Mouse (Mus musculus) hindbrain, postnatal 0 days (tissue): ENCODE results near the gene Ssr3. TPM values are rescaled to one million over a fixed set of nuclear protein-coding genes. Genes with fewer than 3 reads are reported as not detected.

Source experiments
- ATAC-seq: fragments of 200-750 bp; cut with Nextera tagmentation; 2 replicates; pipeline ENCODE4 v1.8.0; 2017; ENCODE audit warnings: mild to moderate bottlenecking, moderate TSS enrichment, moderate library complexity
- DNase-seq: peaks from one replicate; pipeline ENCODE4 v3.0.0-alpha.2; 2015; ENCODE audit warnings: low spot score
- H3K27ac ChIP-seq: fragments of 300-500 bp; sonication (generic); 2 replicates; pipeline ENCODE4 v1.5.1; 2014; ENCODE audit warnings: mild to moderate bottlenecking
- H3K27me3 ChIP-seq: fragments of 300-500 bp; sonication (generic); 2 replicates; pipeline ENCODE4 v1.6.1; 2014; ENCODE audit warnings: low read length, mixed read lengths; ENCODE audit not compliant: insufficient read depth
- H3K36me3 ChIP-seq: fragments of 300-500 bp; sonication (generic); 2 replicates; pipeline ENCODE4 v1.6.1; 2014; ENCODE audit warnings: low read length, mixed read lengths; ENCODE audit not compliant: insufficient read depth
- H3K4me1 ChIP-seq: fragments of 300-500 bp; sonication (generic); 2 replicates; pipeline ENCODE4 v1.6.1; 2014; ENCODE audit warnings: antibody characterized with exemption, low read length, mixed read lengths; ENCODE audit not compliant: insufficient read depth
- H3K4me2 ChIP-seq: fragments of 300-500 bp; sonication (generic); 2 replicates; pipeline ENCODE4 v1.6.1; 2014; ENCODE audit warnings: low read depth, mild to moderate bottlenecking, low read length, moderate library complexity, mixed read lengths
- H3K4me3 ChIP-seq: fragments of 300-500 bp; sonication (generic); 2 replicates; pipeline ENCODE4 v1.5.1; 2014; ENCODE audit warnings: low read length
- H3K9ac ChIP-seq: fragments of 300-500 bp; sonication (generic); replicated peaks from 2 replicates; pipeline ENCODE4 v1.6.1; 2014; ENCODE audit warnings: mild to moderate bottlenecking, low read length, moderate library complexity, mixed read lengths
- H3K9me3 ChIP-seq: fragments of 300-500 bp; sonication (generic); 2 replicates; pipeline ENCODE4 v1.6.1; 2016; ENCODE audit warnings: low read length, mixed read lengths
- CTCF ChIP-seq: IDR thresholded peaks from 2 replicates; pipeline ENCODE4 v1.5.1; 2016; ENCODE audit warnings: antibody characterized with exemption, control low read depth, low read depth
- WGBS: fragments of 180-500 bp; shearing (Covaris S2); extraction: QIAGEN DNeasy Blood & Tissue Kit; methylation state at CpG from one replicate; pipeline ENCODE4 v1.1.7; 2014; 5-methylcytosine and 5-hydroxymethylcytosine counted together
- polyA plus RNA-seq: library from polyadenylated mRNA; unstranded; fragments of >200 nt; fragmentation: Nextera tagmentation; extraction: Ambion mirVana; gene quantifications from 2 replicates; pipeline ENCODE4 v1.2.1, GENCODE M21; 2015
- total RNA-seq: library from RNA; depleted of rRNA; stranded (reverse); fragments of >200 nt; gene quantifications from 2 replicates; pipeline ENCODE4 v1.2.3, GENCODE M21; 2014; rRNA removed

Ssr3 gene
- total and polyA plus RNA-seq, 2 experiments from 2014 or later = 136 to 154 TPM

DNA sequence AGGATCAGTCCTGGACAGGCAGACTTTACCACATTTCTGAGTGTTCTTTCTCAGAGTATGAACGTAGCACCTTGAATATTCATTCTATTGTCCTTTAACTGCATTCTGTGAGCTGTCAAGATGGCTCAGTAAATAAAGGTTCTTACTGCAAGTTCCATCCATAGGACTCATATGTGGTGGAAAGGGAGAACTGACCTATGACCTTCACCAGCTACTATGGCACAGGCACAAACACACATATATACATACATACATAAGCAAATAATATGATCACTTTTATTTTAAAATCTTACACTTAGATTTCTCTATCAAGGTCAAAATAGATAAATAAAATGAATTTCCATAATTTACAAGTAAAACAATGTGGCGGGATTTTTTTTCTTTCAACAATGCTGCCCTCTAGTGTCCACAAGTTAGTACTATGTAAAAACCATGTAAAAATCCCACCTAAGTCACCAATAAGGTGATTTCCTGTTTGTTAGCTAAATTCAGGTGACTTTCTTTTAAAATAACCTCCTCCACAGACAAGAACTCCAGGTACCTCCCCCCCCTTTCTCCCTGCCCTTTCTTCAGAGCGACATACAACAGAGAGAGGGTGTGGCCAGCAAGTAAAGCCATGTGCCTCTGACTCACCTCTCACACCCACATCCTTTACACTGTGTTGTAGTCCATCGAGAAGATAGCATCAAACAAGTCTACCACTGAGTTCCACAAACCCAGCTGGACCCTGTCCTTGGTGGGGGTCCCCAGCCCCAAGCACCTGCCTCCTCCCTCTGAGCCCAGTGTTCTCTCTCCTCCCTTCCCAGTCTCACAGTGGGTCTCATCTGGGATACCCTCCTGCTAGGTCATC, 39.9 kb downstream of the Ssr3 start:
- H3K4me1 ChIP-seq = no peaks in the 10 kb centered on the region
- no peak overlapping the region for H3K9ac ChIP-seq
- no peaks in the 10 kb centered on the region for H3K27me3 ChIP-seq
- ATAC-seq (peak; percentile 39), DNase-seq (peak; percentile 77)
- H3K9me3 ChIP-seq = no peaks in the 10 kb centered on the region
- no peak overlapping the region for H3K4me3 ChIP-seq
- no peak overlapping the region for H3K4me2 ChIP-seq
- H3K36me3 ChIP-seq = no peaks in the 10 kb centered on the region
- 34% methylated on average over 4 of the region's 4 CpGs for WGBS
- peak; percentile 58 for TF ChIP-seq CTCF
- no peak overlapping the region for H3K27ac ChIP-seq

DNA sequence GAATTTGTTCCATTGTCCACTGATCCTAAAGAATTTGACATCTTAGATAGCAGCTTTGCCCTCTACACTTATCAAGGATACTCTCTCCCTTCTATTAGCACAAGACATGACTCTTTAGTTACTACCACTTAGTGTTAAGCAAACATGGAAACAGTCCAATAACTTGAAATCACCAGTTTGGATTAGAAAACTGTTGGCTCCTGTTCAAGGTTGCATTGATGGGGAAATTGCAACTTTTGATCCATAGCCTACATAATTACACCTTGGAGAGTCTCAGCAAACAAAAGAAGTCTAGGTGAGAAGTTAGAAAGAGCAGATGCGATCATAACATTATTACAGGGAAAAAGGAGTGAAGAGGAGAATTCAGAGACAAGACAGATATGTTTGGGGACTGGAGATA, 46.2 kb downstream of the Ssr3 start:
- no peaks in the 10 kb centered on the region for H3K9me3 ChIP-seq
- no peak for TF ChIP-seq CTCF
- ATAC-seq = no peak
- H3K4me3 ChIP-seq = no peak overlapping the region
- no peaks in the 10 kb centered on the region for H3K36me3 ChIP-seq
- H3K4me1 ChIP-seq = no peaks in the 10 kb centered on the region
- no peak overlapping the region for H3K27ac ChIP-seq
- no peak for DNase-seq
- 97% methylated on average over 1 of the region's 1 CpGs for WGBS
- no peak overlapping the region for H3K4me2 ChIP-seq
- H3K9ac ChIP-seq = no peak overlapping the region
- no peaks in the 10 kb centered on the region for H3K27me3 ChIP-seq

DNA sequence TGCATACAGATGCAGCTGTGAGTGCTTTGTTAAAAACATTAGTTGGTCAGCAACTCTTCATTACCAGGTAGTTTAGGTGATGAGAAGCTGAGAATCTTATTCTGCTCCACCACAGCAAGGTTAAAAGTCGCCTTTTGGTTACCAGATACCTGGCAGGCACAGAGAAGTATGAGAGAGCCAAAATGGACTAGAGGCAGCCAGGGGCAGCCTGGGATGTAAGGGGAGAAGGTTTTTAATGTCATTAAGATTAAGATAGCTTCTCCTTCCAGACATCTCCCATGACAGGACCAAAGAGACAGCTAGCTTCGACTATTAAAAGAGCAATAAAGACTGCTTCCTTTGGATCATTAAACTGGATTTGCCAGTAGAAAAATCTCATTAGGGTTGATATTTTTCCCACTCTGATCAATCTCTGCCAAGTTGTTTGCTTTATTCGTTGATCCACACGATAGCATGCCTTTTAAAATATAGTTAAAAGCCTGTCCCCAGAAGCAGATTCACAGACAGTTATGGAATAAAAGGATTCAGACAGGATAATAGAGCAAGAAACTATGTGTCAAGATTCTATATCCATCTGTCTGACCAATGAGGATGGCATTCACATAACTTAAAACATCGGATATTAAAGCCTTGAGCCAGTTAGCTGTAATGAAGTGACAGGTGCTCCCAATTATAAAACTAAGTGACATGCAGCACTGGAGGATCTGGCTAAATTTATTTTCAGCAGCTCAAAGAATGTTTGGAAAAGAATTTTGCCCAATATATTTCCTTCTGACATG, 52.1 kb downstream of the Ssr3 start:
- H3K9ac ChIP-seq = no peak overlapping the region
- 74% methylated on average over 5 of the region's 5 CpGs for WGBS
- no peaks in the 10 kb centered on the region for H3K4me1 ChIP-seq
- no peak overlapping the region for H3K4me2 ChIP-seq
- DNase-seq (no peak), ATAC-seq (no peak)
- no peak for TF ChIP-seq CTCF
- H3K27ac ChIP-seq = no peak overlapping the region
- H3K9me3 ChIP-seq = no peaks in the 10 kb centered on the region
- no peaks in the 10 kb centered on the region for H3K36me3 ChIP-seq
- no peak overlapping the region for H3K4me3 ChIP-seq
- H3K27me3 ChIP-seq = no peaks in the 10 kb centered on the region

DNA sequence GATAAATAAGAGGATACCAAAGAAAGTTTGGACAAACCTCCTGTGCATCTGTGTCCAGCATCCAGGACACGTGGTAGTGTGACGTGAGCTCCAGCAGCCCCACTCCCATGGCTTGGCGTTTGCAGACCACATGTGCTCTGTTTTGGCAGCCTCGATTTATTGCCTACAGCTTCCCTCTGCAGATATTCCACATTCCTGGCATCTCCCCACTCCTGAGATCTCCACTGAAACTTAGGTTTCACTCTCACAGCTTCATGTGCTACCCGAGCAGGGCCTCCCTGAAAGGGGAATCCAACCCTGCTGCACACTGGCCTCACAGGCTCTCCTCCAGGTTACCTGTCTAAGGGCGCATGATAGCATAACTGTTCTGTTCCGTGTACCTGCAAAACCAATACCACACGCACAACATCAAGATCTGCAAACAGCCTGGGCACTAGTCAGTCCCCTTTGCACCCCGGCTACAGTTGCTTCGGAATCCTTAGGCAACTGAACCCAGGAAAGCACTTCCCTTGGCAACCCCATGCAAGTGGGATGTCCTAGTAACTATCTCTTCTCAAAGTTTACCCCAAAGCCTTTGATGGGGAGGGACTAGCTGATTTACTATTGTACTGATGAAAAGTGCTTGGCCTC, 54.5 kb downstream of the Ssr3 start:
- no peak overlapping the region for H3K9ac ChIP-seq
- no peak for DNase-seq
- H3K4me3 ChIP-seq = no peak overlapping the region
- no peak for TF ChIP-seq CTCF
- no peaks in the 10 kb centered on the region for H3K27me3 ChIP-seq
- no peaks in the 10 kb centered on the region for H3K36me3 ChIP-seq
- WGBS = 84% methylated on average over 10 of the region's 10 CpGs
- no peaks in the 10 kb centered on the region for H3K4me1 ChIP-seq
- H3K4me2 ChIP-seq = no peak overlapping the region
- ATAC-seq = no peak
- H3K9me3 ChIP-seq = no peaks in the 10 kb centered on the region
- H3K27ac ChIP-seq = no peak overlapping the region

Other genes with a start within 250 kb of the Ssr3 start
- 21.6 and 23.7 TPM in 2 replicates for gene Tiparp, start 135.8 kb upstream of the Ssr3 start, total RNA-seq
- gene Tiparp, start 135.8 kb upstream of the Ssr3 start, polyA plus RNA-seq = 21.6 and 22.0 TPM in 2 replicates